Mouse (Mus musculus) monocyte, adult 5-6 weeks (primary cell): ENCODE data around the gene Rps10. TPM values are rescaled to one million over a fixed set of nuclear protein-coding genes. Genes with fewer than 3 reads are reported as not detected.

ENCODE experiments used
- ATAC-seq: fragments of 153-309, 156-312 bp; replicated peaks from 2 replicates; pipeline ENCODE4 v1.8.0; 2017; ENCODE audit warnings: mild to moderate bottlenecking; ENCODE audit not compliant: low TSS enrichment, insufficient number of reproducible peaks, severe bottlenecking, poor library complexity, low FRiP score
- total RNA-seq: library from RNA; stranded (forward); fragments of 200-1000, 200-491, 200-594 nt; gene quantifications from 3 replicates; pipeline ENCODE4 v1.2.3, GENCODE M21; 2017

Rps10 gene
- 1,083 to 1,310 TPM (median 1,165 TPM) in 3 replicates for total RNA-seq

GRCm38 (mm10) chr17:27636132-27637020 lies at the start of gene Rps10:
Gene Rps10 (minus strand): TSS chr17:27636669.
- no peak for ATAC-seq

DNA sequence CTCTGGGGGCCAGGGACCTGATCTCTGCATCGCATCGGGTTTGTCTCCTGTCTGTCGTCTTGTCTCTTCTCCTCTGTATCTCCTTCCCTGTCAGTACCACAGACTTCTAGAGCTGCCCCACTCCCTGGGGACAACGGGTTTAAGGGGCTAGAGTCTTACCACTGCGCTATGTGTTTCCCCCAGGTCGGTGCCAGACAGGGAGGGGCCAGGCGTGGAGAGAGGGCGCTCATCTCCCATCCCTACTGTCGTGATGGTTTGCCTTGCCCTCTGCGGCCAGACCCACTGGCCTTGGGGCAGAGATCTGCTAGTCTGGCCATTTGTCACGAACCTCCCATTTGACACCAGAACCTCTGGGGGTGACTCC lies 49.1 kb upstream of the Rps10 start:
- ATAC-seq: no peak

- ATAC-seq: no peak
These were observed 48.5 kb upstream of the Rps10 start for GRCm38 (mm10) chr17:27684886-27685549.

DNA sequence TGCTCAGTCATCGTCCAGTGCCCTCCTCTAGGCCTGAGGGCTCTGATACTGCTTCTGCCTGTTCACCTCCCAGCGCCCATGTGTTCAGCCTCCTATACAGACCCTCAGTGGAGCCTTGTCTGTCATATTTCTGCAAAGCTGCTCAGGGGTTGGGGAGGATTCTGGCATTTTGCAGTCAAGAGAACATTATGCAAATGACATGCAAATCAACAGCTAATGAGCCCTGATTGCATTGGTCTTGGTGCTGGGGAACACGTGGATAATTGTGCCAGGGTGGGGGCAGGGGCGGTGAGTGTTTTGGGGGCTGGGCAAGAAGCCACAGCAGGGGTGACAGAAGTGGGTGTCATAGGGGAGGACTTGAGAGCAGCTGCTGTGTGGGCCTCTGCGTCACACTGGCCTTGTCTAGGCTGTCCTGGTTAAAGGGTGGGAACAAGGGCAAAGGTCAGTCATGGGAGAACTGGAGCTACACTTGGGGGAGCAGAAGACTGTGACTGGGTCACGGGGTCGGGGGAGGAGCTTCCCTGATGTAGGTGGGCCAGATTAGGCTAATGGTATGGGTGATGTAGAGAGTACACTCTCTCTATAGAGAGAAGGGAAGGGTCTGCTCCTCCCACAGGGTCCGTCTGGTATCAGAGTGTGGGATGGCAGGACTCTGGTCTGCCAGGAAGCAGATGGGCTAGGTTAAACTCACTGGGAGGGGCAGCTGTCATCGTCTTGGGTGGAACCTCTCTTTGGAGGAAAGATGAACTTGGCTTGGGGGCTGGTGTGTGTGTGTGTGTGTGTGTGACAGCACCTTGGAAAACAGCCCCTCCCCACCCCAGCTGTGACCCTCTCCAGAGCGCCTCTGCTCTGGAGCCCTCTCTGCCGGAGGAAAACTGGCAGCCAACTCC lies 42.7 kb upstream of the Rps10 start:
- no peak for ATAC-seq

DNA sequence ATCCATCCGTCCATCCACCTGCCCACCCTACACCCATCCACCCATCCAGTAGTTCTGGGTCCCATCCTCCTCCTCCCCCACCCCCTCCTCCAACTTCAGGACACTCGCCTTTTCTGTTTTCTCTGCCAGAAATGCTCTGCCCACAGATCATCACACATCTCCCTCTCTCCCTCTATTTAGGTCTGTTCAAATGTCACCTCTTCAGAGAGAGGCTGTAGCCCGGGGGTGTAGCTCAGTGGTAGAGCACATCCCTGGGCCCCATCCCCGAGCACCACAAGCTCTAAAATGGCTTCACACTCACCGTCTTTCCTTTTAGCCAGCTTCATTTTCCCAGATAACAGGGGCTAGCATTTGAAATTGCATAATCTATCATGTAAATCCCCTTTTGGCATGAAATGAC lies 41.3 kb upstream of the Rps10 start:
- ATAC-seq: no peak

DNA sequence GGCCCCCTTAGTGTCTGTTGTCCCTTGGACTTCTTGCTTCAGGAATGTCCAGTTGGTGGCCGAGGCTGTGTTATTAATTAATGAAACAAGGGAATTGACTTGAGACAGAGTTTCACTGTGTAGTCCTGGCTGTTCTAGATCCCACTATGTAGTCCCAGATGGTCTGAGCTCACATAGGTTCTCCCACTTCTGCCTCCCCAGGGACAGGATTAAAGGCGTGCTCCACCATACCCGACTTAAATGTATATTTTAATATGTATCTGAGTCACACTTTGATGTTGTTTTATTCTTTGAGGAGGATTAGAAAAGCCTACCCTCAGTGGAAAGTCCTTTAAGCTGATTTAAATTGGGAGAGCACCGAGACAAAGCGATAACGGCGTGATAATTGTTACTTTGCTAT lies 39.8 kb upstream of the Rps10 start:
- no peak for ATAC-seq

GRCm38 (mm10) chr17:27675453-27675852 lies 39.0 kb upstream of the Rps10 start:
- no peak for ATAC-seq

- no peak for ATAC-seq
These were observed 37.5 kb upstream of the Rps10 start for GRCm38 (mm10) chr17:27673945-27674344.

DNA sequence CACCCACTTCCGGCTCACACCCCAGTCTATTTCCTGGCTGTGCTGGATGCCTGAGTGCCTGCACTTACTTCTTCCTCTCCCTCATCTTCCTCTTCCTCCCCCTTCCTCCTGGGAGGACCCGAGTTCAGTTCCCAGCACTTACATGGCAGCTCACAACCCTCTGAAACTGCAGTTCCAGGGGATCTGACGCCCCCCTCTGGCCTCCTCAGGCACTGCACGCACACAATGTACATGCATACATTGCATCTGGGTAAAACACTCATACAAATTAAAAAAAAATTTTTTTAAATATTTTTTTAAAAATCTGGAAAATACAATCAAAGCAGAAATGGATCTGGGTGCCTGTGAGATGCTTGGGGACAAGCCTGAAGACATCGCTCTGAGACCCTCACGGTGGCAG lies 35.3 kb upstream of the Rps10 start:
- no peak for ATAC-seq

- no peak for ATAC-seq
These were observed 22.3 kb upstream of the Rps10 start for GRCm38 (mm10) chr17:27658767-27659166.

GRCm38 (mm10) chr17:27657123-27657522 lies 20.7 kb upstream of the Rps10 start:
- ATAC-seq: no peak

- ATAC-seq: no peak
These were observed 19.9 kb upstream of the Rps10 start for GRCm38 (mm10) chr17:27656414-27656813.

DNA sequence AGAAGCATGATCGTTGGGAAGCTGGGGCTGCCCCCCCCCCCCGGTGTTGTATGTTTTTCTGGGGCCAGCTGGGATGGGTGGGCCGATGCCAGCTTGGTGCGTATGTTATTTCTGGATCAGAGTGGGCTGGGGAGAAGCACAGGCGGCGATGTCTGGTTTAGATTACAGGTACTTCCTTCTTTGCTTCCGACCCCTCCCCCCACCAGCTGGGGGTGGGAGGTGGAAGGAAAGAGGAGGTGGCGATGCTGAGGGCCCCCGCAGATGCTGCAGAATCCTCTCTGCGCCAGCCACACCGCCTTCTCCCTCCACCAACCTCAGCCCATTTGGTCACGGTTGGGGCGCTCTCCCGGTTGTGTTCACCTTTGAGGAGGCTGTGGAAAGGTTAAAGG lies 19.5 kb upstream of the Rps10 start:
- ATAC-seq: no peak

DNA sequence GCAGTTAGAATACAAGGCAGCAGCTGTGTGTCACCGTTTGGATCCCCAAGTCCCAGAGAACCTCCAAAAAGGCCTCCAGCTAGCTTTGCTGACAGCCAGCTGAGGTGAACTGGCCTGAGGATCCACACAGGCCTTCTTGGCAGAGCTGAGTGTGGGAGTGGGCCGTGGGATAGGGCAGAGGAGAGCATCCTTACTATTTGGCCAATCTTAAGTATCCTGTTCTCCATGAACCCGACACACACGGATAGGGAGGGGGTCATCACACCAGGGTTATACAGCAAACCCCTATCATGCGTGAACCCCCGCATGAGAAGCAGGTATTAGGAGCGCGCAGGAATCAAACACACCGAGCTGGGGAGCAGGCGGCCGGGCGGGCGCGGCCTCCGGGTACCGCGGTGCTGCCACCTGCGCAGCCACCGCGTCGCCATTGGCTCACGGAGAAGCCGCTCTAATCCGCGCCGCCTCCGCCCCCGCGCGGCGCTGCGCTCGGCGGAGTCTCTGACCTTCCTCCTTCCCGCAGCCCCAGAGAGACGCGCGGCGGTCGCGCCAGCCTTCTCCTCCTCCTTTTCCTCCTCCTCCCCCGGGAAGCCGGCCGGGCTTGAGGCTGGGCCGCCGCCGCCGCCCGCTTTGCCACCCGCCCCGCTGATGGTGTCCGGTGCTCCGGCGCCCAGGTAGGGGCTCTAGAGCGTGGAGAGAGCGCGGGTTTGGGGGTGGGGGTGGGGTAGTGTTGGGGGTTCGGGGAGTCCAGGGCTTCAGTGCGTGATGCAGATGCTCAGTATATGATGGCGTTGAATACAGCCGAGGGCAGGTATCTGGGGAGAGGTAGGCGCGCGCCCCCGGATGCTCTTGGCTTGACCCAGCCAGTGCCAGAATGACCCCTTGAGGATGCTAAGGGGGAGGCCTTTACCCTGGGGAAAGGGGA lies 18.9 kb upstream of the Rps10 start, which contains the start of gene Pacsin1:
Gene Pacsin1, plus strand, starts transcription at position 421 of the 922 bp plus-strand sequence.
- no peak for ATAC-seq

DNA sequence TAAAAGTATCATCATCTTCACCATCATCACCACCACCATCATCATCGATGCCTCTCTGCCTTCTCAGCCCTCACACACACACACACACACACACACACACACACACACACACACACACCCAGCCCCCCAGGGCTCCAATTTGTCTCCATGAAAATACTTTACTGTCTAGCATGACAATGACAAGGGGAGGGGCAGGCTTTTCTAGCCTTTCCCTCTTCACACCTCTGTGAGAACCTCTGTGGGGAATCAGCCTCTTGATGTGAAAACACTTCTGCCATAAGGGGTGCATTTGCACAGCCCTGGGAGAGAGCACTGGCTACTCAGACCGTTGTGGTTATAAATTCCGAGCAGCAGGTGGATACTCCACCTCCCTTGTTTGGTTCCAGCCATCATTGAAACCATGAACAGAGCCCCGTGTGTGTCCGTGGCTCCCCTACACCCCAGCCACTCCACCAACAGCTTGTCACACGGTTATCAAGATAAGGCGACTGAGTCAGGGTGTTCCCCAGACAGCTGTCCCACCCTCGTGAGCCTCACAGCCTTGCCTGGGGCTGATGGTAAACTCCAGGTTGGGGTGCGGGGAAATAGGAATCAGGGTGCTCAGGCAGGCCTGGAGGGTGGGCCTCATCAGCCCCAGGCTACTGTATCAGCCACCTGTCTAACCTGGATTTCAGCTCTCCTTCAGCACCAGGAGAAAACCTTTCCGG lies 16.9 kb upstream of the Rps10 start:
- no peak for ATAC-seq

DNA sequence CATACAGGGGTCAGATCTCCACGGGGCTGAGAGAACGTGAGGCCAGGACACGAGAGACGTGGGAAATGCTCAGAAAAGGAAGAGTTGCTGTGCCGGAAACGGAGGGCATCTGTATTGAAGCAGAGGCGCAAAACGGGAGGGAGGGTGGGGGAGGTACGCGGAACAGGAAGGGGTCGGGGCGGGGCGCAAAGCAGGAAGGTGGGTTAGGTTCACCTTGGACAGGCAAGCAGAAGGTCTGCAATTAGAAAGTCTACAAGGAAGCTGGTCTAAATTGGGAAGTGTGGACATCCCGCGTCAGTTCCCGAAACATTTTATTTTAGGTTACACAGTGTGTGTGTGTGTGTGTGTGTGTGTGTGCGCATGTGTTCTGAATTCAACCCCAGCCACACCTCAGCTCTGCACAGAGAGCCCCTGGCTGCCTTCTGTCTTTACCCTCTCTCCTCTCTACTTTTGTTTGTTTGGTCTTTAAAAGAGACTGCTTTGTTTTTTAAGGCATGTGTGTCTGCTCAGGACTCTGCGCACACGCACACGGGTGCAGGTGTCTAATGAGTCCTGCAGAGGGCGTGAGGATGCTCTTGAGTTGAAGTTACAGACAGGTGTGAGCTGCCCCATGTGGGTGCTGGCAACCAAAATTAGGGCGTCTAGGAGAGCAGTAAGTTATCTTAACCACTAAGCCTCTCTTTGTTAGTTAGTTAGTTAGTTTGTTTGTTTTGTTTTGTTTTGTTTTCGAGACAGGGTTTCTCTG lies 15.7 kb upstream of the Rps10 start:
- no peak for ATAC-seq

- no peak for ATAC-seq
These were observed 14.1 kb upstream of the Rps10 start for GRCm38 (mm10) chr17:27650586-27650985.
